Comparison of ENCODE assay signal across 8 mouse cellular contexts in genomic region chr5:107268121-107269005, GRCm38 (mm10). TPM values are rescaled to one million over a fixed set of nuclear protein-coding genes. Genes with fewer than 3 reads are reported as not detected.
DNase-seq lines count a peak whose midpoint lies in the region; ATAC-seq lines count a peak whose summit lies in the region.

No protein-coding gene starts in this region.

- peak overlapping the region; percentile 35 for H3K4me2 ChIP-seq in heart, embryonic 14.5 days (ENCODE audit: low read length)
- H3K4me2 ChIP-seq in limb, embryonic 13.5 days (replicated peaks) = peak overlapping the region; percentile 45

- peak; percentile 24 to 44 for DNase-seq in heart, adult 9 months (ENCODE audit: low spot score in 2 of 2)
- no peak for DNase-seq in heart, postnatal 10 days
- DNase-seq in adipocyte (ENCODE audit: low spot score) = peak; percentile 80
- no peak for DNase-seq in urinary bladder, adult 2 months (ENCODE audit: low spot score)
- DNase-seq in left cerebral cortex, postnatal 36 days (ENCODE audit: low spot score in 2 of 2) = no peak
- no peak for DNase-seq in urinary bladder, postnatal 36 days (ENCODE audit: low spot score in 2 of 2)

- peak overlapping the region in 1 of 2 experiments; percentile 12; a peak in 1 of 4 replicates for H3K27ac ChIP-seq in heart, embryonic 14.5 days (replicated peaks in 1 of 2; ENCODE audit: control insufficient read depth in 1 of 2, insufficient read depth in 1 of 2, low read depth in 2 of 2, low read length in 2 of 2)
- peak overlapping the region; percentile 74 for H3K27ac ChIP-seq in limb, embryonic 13.5 days

- H3K4me3 ChIP-seq in heart, embryonic 14.5 days (ENCODE audit: control insufficient read depth in 1 of 2, insufficient read depth in 1 of 2, low read depth in 1 of 2, low read length in 2 of 2) = no peak overlapping the region
- H3K4me3 ChIP-seq in limb, embryonic 13.5 days = no peak overlapping the region

- no peaks in the 10 kb centered on the region for H3K9me3 ChIP-seq in heart, embryonic 14.5 days (ENCODE audit: control insufficient read depth, low read length)
- H3K9me3 ChIP-seq in limb, embryonic 13.5 days = no peaks in the 10 kb centered on the region

- ATAC-seq in heart, embryonic 14.5 days (ENCODE audit: insufficient number of reproducible peaks, insufficient read depth, low FRiP score, low read depth) = no peak
- peak; percentile 62 for ATAC-seq in limb, embryonic 13.5 days (ENCODE audit: low FRiP score, low read depth)

- no peaks in the 10 kb centered on the region for H3K27me3 ChIP-seq in heart, embryonic 14.5 days (ENCODE audit: control insufficient read depth, insufficient read depth, low read length)
- H3K27me3 ChIP-seq in limb, embryonic 13.5 days = peaks cover 28% of the 10 kb centered on the region

- WGBS in heart, embryonic 14.5 days = 52% methylated on average over 16 of the region's 16 CpGs
- WGBS in limb, embryonic 13.5 days = 11% methylated on average over 16 of the region's 16 CpGs

- H3K9ac ChIP-seq in heart, embryonic 14.5 days (ENCODE audit: low read length) = peak overlapping the region; percentile 18; the same call in 1 of the 2 replicates
- peak overlapping the region; percentile 13; the same call in 1 of the 2 replicates for H3K9ac ChIP-seq in limb, embryonic 13.5 days

- H3K36me3 ChIP-seq in heart, embryonic 14.5 days (ENCODE audit: control insufficient read depth, insufficient read depth, low read length) = peaks cover 22% of the 10 kb centered on the region
- peaks cover 11% of the 10 kb centered on the region for H3K36me3 ChIP-seq in limb, embryonic 13.5 days

- intact Hi-C loops in heart, postnatal 10 days (cut with DNase I) = no loop called here
- intact Hi-C loops in left cerebral cortex, postnatal 36 days (cut with DNase I) = no loop called here

- H3K4me1 ChIP-seq in heart, embryonic 14.5 days (ENCODE audit: control insufficient read depth in 2 of 2, insufficient read depth in 2 of 2, low read length in 2 of 2) = peaks cover 20 to 37% of the 10 kb centered on the region in 2 experiments
- H3K4me1 ChIP-seq in limb, embryonic 13.5 days = peaks cover 54% of the 10 kb centered on the region

RNA-seq across cellular contexts. Expression of gene Tgfbr3, which starts 21.1 kb away (rescaled TPM):
- 10 to 100 TPM; 42.6 to 52.0 TPM for total RNA-seq in heart, postnatal 10 days (2021)
- 24.1 and 27.1 TPM in 2 replicates for polyA plus RNA-seq in heart, embryonic 14.5 days (2014; fragmentation: Nextera tagmentation; extraction: Ambion mirVana)
- polyA plus RNA-seq in limb, embryonic 13.5 days (2015; fragmentation: Nextera tagmentation; extraction: Ambion mirVana) = 23.1 and 25.4 TPM in 2 replicates
- polyA plus RNA-seq in urinary bladder, adult 2 months (2012; rRNA removed) = 42.5 and 61.3 TPM in 2 replicates
- total RNA-seq in left cerebral cortex, postnatal 36 days (2021) = 10 to 100 TPM in 1 of 2 experiments, 1 to 10 TPM in 1; 7.9 to 10.1 TPM

Comparison
In these comparisons a context has a peak if more than half of its experiments do, and no peak if none do; other contexts are left out.
1. DNase-seq: peak in heart, adult 9 months (2 of 2) and adipocyte (single experiment); none in heart, postnatal 10 days (0 of 2), urinary bladder, adult 2 months (single experiment), left cerebral cortex, postnatal 36 days (0 of 2) and urinary bladder, postnatal 36 days (0 of 2).